Mouse (Mus musculus) ES-E14 (cell line): ENCODE data around the gene Tspo2.

Experiments used
- CHD2 ChIP-seq: IDR thresholded peaks from 2 replicates; pipeline ENCODE4 v1.6.1; 2014; ENCODE audit warnings: mild to moderate bottlenecking, low read depth, low read length, inconsistent platforms
- MAFK ChIP-seq: IDR thresholded peaks from 2 replicates; pipeline ENCODE4 v1.6.1; 2014; ENCODE audit warnings: mild to moderate bottlenecking, low read depth, low read length, inconsistent platforms; ENCODE audit not compliant: insufficient read depth
- ZC3H11A ChIP-seq: IDR thresholded peaks from 2 replicates; pipeline ENCODE4 v1.6.1; 2012; ENCODE audit warnings: low read depth, mild to moderate bottlenecking, inconsistent platforms, low read length, borderline replicate concordance
- ZNF384 ChIP-seq: IDR thresholded peaks from 2 replicates; pipeline ENCODE4 v1.6.1; 2012; ENCODE audit warnings: low read depth, low read length, inconsistent platforms

- no peak for TF ChIP-seq MAFK
- no peak for TF ChIP-seq CHD2
- TF ChIP-seq ZC3H11A = no peak
- no peak for TF ChIP-seq ZNF384
Observed at GRCm38 (mm10) chr17:48418174-48418573, 33.1 kb downstream of the Tspo2 start.
